Mouse (Mus musculus): ENCODE data around the gene Dock1. TPM values are rescaled to one million over a fixed set of nuclear protein-coding genes. Genes with fewer than 3 reads are reported as not detected.

The Dock1 gene
- total RNA-seq (2021) = 10 to 100 TPM; 25.4 to 25.8 TPM
- long read RNA-seq, experiment 1, full-length matches to known transcripts = 1 of 8 reads
- long read RNA-seq, experiment 1, partial matches to known transcripts = 2 of 8 reads
- long read RNA-seq, experiment 1, other reads (novel, unspliced or antisense) = 5 of 8 reads
- long read RNA-seq, experiment 2, full-length matches to known transcripts = 1 of 14 reads
- long read RNA-seq, experiment 2, partial matches to known transcripts = 2 of 14 reads
- long read RNA-seq, experiment 2, other reads (novel, unspliced or antisense) = 11 of 14 reads

- DNase-seq (ENCODE audit: low spot score in 2 of 2) = peak; percentile 36 to 54
These were observed at the start of gene Dock1 for GRCm38 (mm10) chr7:134670312-134671002. TSS of gene Dock1 (plus strand) at chr7:134670654.

- no peak for DNase-seq (ENCODE audit: low spot score in 2 of 2)
These were observed 42.5 kb upstream of the Dock1 start for GRCm38 (mm10) chr7:134627906-134628305.

GRCm38 (mm10) chr7:134650246-134650830, 20.1 kb upstream of the Dock1 start:
- no peak for DNase-seq (ENCODE audit: low spot score in 2 of 2)

GRCm38 (mm10) chr7:134651071-134651470, 19.4 kb upstream of the Dock1 start:
- DNase-seq (ENCODE audit: low spot score in 2 of 2) = no peak

GRCm38 (mm10) chr7:134663241-134663640, 7.2 kb upstream of the Dock1 start:
- DNase-seq (ENCODE audit: low spot score in 2 of 2) = no peak

GRCm38 (mm10) chr7:134665642-134666282, 4.7 kb upstream of the Dock1 start:
- DNase-seq (ENCODE audit: low spot score in 2 of 2) = no peak

GRCm38 (mm10) chr7:134667271-134667702, 3.2 kb upstream of the Dock1 start:
- peak in 1 of 2 experiments; percentile 60 for DNase-seq (ENCODE audit: low spot score in 2 of 2)

GRCm38 (mm10) chr7:134669474-134670311, 761 bp upstream of the Dock1 start:
- no peak for DNase-seq (ENCODE audit: low spot score in 2 of 2)

- no peak for DNase-seq (ENCODE audit: low spot score in 2 of 2)
These were observed 578 bp downstream of the Dock1 start for GRCm38 (mm10) chr7:134671003-134671461.

- no peak for DNase-seq (ENCODE audit: low spot score in 2 of 2)
These were observed 1.0 kb downstream of the Dock1 start for GRCm38 (mm10) chr7:134671467-134671901.

- DNase-seq (ENCODE audit: low spot score in 2 of 2) = no peak
These were observed 2.7 kb downstream of the Dock1 start for GRCm38 (mm10) chr7:134673135-134673534.

GRCm38 (mm10) chr7:134673952-134674351, 3.5 kb downstream of the Dock1 start:
- no peak for DNase-seq (ENCODE audit: low spot score in 2 of 2)

GRCm38 (mm10) chr7:134677852-134678251, 7.4 kb downstream of the Dock1 start:
- no peak for DNase-seq (ENCODE audit: low spot score in 2 of 2)

- no peak for DNase-seq (ENCODE audit: low spot score in 2 of 2)
These were observed 9.1 kb downstream of the Dock1 start for GRCm38 (mm10) chr7:134679314-134680158.

GRCm38 (mm10) chr7:134680161-134680560, 9.7 kb downstream of the Dock1 start:
- DNase-seq (ENCODE audit: low spot score in 2 of 2) = no peak

GRCm38 (mm10) chr7:134681729-134682527, 11.5 kb downstream of the Dock1 start:
- DNase-seq (ENCODE audit: low spot score in 2 of 2) = no peak

- no peak for DNase-seq (ENCODE audit: low spot score in 2 of 2)
These were observed 17.9 kb downstream of the Dock1 start for GRCm38 (mm10) chr7:134688332-134688731.

- no peak for DNase-seq (ENCODE audit: low spot score in 2 of 2)
These were observed 19.7 kb downstream of the Dock1 start for GRCm38 (mm10) chr7:134690118-134690517.

GRCm38 (mm10) chr7:134690806-134691205, 20.4 kb downstream of the Dock1 start:
- DNase-seq (ENCODE audit: low spot score in 2 of 2) = no peak

All from layer of hippocampus, postnatal 14 days (tissue).